Mouse (Mus musculus): ENCODE results near the gene Hoxd9.

Gene Hoxd9

GRCm38 (mm10) chr2:74697567-74698121 lies at the start of gene Hoxd9:
Gene Hoxd9, plus strand, starts transcription at chr2:74697727.
- DNase-seq (ENCODE audit: low spot score in 2 of 2): no peak

GRCm38 (mm10) chr2:74652996-74653340 lies 44.6 kb upstream of the Hoxd9 start:
- DNase-seq (ENCODE audit: low spot score in 2 of 2): no peak

- DNase-seq (ENCODE audit: low spot score in 2 of 2): no peak
Observed at GRCm38 (mm10) chr2:74653781-74654535, 43.6 kb upstream of the Hoxd9 start.

- DNase-seq (ENCODE audit: low spot score in 2 of 2): no peak
Observed at GRCm38 (mm10) chr2:74654743-74655419, 42.6 kb upstream of the Hoxd9 start.

- peak in 1 of 2 experiments; percentile 37 for DNase-seq (ENCODE audit: low spot score in 2 of 2)
Observed at GRCm38 (mm10) chr2:74655420-74655781, 42.1 kb upstream of the Hoxd9 start.

GRCm38 (mm10) chr2:74655821-74656631 lies 41.5 kb upstream of the Hoxd9 start:
- DNase-seq (ENCODE audit: low spot score in 2 of 2): no peak

GRCm38 (mm10) chr2:74656632-74657021 lies 40.9 kb upstream of the Hoxd9 start:
- DNase-seq (ENCODE audit: low spot score in 2 of 2): no peak

- no peak for DNase-seq (ENCODE audit: low spot score in 2 of 2)
Observed at GRCm38 (mm10) chr2:74657251-74658023, 40.1 kb upstream of the Hoxd9 start.

- DNase-seq (ENCODE audit: low spot score in 2 of 2): no peak
Observed at GRCm38 (mm10) chr2:74658024-74658666, 39.4 kb upstream of the Hoxd9 start.

GRCm38 (mm10) chr2:74658667-74659371 lies 38.7 kb upstream of the Hoxd9 start:
- DNase-seq (ENCODE audit: low spot score in 2 of 2): no peak

- DNase-seq (ENCODE audit: low spot score in 2 of 2): no peak
Observed at GRCm38 (mm10) chr2:74659507-74660005, 38.0 kb upstream of the Hoxd9 start, which contains the start of gene Evx2. Gene Evx2, minus strand, starts transcription at chr2:74659557.

GRCm38 (mm10) chr2:74660421-74661375 lies 36.8 kb upstream of the Hoxd9 start:
- no peak for DNase-seq (ENCODE audit: low spot score in 2 of 2)

GRCm38 (mm10) chr2:74661685-74662084 lies 35.8 kb upstream of the Hoxd9 start:
- DNase-seq (ENCODE audit: low spot score in 2 of 2): no peak

GRCm38 (mm10) chr2:74663291-74663925 lies 34.1 kb upstream of the Hoxd9 start:
- no peak for DNase-seq (ENCODE audit: low spot score in 2 of 2)

- DNase-seq (ENCODE audit: low spot score in 2 of 2): no peak
Observed at GRCm38 (mm10) chr2:74666411-74666810, 31.1 kb upstream of the Hoxd9 start.

- DNase-seq (ENCODE audit: low spot score in 2 of 2): no peak
Observed at GRCm38 (mm10) chr2:74667191-74667841, 30.2 kb upstream of the Hoxd9 start.

GRCm38 (mm10) chr2:74667842-74668357 lies 29.6 kb upstream of the Hoxd9 start, which contains the start of gene Hoxd13:
Gene Hoxd13, plus strand, starts transcription at chr2:74668310.
- no peak for DNase-seq (ENCODE audit: low spot score in 2 of 2)
